Mouse (Mus musculus): ENCODE measurements around the gene Bco1.

DNA sequence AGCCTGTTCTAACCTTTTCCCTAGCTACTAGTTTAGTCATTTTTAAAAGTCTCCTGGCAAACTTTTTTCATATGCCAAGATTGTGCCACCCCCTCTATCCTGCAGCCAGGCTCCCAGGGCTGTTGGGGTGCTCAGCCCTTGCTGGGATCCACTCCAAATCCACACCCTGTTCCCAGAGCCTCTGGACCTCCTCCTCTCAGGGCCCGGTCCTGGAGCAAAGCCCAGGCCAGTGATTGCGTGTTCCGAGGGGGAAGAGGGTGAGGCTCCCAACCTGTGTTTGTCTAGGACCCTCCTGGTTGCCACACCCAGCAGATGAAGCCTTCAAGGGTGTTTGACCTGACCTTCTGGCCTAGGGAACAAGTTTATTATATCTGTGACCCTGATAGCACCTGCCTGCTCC, 16.0 kb downstream of the Bco1 start:
- no peak for TF ChIP-seq CTCF (IDR thresholded peaks at IDR 0.05)
- TF ChIP-seq EP300 (IDR thresholded peaks at IDR 0.05; ENCODE audit: insufficient read depth, low read depth, low read length), result no peak

Data from heart, adult 2 months (tissue).